Mouse (Mus musculus) heart, adult 11 months (tissue): ENCODE results near the gene Scaf1.
A peak's percentile ranks its signal among the peaks of the same experiment; 100 is the strongest.

Experiments
- DNase-seq: peaks from one replicate; pipeline ENCODE4 v3.0.0; 2022

Scaf1 gene

GRCm38 (mm10) chr7:45043307-45043706 is 27.1 kb upstream of the Scaf1 start:
- peak; percentile 85 for DNase-seq

GRCm38 (mm10) chr7:45040851-45041250 is 24.7 kb upstream of the Scaf1 start:
- DNase-seq = no peak

- peak; percentile 88 for DNase-seq
Measured at GRCm38 (mm10) chr7:45038411-45038810, 22.2 kb upstream of the Scaf1 start.

- DNase-seq = peak; percentile 93
Measured at GRCm38 (mm10) chr7:45037720-45038361, 21.7 kb upstream of the Scaf1 start.

GRCm38 (mm10) chr7:45036702-45037101 is 20.5 kb upstream of the Scaf1 start:
- peak; percentile 89 for DNase-seq

- no peak for DNase-seq
Measured at GRCm38 (mm10) chr7:45035631-45036030, 19.5 kb upstream of the Scaf1 start.

- DNase-seq = peak; percentile 85
Measured at GRCm38 (mm10) chr7:45033722-45034359, 17.7 kb upstream of the Scaf1 start.

- peak; percentile 93 for DNase-seq
Measured at GRCm38 (mm10) chr7:45030857-45031256, 14.7 kb upstream of the Scaf1 start.

GRCm38 (mm10) chr7:45029995-45030394 is 13.8 kb upstream of the Scaf1 start:
- peak; percentile 83 for DNase-seq

GRCm38 (mm10) chr7:45028351-45028750 is 12.2 kb upstream of the Scaf1 start:
- DNase-seq = peak; percentile 90

- peak; percentile 90 for DNase-seq
Measured at GRCm38 (mm10) chr7:45027761-45028160, 11.6 kb upstream of the Scaf1 start.

- DNase-seq = peak; percentile 86
Measured at GRCm38 (mm10) chr7:45026256-45026655, 10.1 kb upstream of the Scaf1 start.

GRCm38 (mm10) chr7:45025601-45026220 is 9.5 kb upstream of the Scaf1 start:
- DNase-seq = peak; percentile 93

GRCm38 (mm10) chr7:45024281-45025248 is 8.4 kb upstream of the Scaf1 start:
- peak; percentile 88 for DNase-seq

- DNase-seq = peak; percentile 86
Measured at GRCm38 (mm10) chr7:45023711-45024110, 7.5 kb upstream of the Scaf1 start.

- peak; percentile 94 for DNase-seq
Measured at GRCm38 (mm10) chr7:45020225-45020624, 4.1 kb upstream of the Scaf1 start.

- peak; percentile 99 for DNase-seq
Measured at GRCm38 (mm10) chr7:45019031-45019571, 2.9 kb upstream of the Scaf1 start.

- DNase-seq = peak; percentile 100
Measured at GRCm38 (mm10) chr7:45017242-45018061, 1.3 kb upstream of the Scaf1 start, which contains the start of gene Rras. TSS of gene Rras (plus strand) at chr7:45017961.

- DNase-seq = no peak
Measured at GRCm38 (mm10) chr7:45016761-45017160, 598 bp upstream of the Scaf1 start.

- no peak for DNase-seq
Measured at GRCm38 (mm10) chr7:45015344-45015956, 713 bp downstream of the Scaf1 start.

- peak; percentile 92 for DNase-seq
Measured at GRCm38 (mm10) chr7:45014096-45014451, 2.1 kb downstream of the Scaf1 start.
